Mouse (Mus musculus) hindlimb bud, embryonic 11.5 days (tissue): Measurements from ENCODE around the gene Zfp710.

Source experiments
- DNase-seq: peaks from one replicate; pipeline ENCODE4 v3.0.0-alpha.2; 2012; ENCODE audit warnings: low read depth, low spot score; ENCODE audit errors: extremely low spot score

The Zfp710 gene

DNA sequence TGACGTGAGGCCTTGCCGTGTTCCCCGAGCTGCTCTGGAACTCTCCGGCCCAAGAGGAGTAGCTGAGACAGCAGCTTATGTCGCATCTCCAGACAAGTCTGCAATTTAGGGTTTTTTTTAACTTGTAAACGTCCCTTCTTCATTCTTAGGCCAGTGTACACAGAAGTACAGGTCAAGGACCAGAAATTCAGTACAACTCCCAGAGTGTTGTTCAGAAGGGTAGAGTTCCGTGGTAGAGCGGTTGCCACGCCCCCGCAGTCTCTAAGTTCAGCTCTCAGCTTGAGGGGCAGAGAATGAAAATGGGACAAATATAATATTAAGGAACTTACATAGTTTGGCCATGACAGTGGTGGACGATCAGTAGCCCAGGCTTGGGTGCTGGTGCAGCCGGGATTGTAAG, 31.2 kb downstream of the Zfp710 start:
- DNase-seq: no peak

- no peak for DNase-seq
These were observed 32.5 kb downstream of the Zfp710 start for GRCm38 (mm10) chr7:80057002-80057691.

DNA sequence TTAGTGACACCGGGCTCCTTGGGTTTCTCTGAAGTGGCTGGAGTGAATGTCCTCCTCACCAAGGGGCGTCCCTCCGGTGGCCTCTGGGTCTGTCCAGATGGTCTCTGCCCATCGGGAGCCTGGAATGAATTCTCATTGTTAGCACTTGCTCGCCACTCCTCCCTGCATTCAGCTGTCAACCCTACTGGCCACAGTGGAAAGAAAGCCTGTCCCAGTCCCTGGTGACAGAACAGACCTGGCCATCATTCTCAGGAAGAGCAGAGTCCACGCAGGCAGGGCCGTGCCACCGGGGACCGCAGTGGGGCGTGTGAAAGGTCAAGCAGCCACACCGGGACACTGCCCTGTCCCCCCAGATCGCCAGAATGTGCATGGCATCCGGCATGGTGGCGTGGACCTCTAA, 33.2 kb downstream of the Zfp710 start:
- DNase-seq: no peak

DNA sequence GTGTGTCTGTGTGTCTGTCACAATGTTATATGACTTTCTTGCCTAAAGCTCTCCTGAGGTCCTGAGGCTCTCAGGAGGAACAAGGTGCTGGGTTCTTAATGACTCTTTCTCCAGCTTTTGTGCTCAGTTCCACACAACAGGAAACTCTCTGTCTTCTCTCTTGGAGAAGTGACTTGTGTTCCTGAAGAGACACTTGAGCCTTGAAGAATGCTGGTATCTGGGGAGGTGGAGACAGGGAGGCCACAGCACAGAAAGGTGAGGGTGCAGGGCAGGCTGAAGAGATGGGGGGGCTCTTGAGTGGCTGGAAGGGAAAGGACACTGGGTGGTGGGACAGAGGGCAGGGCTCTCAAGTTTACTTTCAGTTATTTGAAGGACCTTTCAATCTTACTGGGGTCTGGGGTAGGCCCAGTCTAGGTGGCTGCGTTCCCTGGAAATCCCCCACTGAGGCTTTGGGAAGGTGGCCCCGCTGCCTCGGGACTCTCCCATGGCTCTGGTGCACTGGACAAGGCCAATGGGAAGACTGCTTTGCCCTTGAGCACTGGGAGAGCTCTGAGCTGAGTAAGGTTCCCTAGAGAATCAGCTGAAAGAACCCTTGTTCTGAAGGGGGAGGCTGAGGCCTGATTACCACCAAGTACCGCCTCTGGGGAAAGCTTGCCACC, 33.9 kb downstream of the Zfp710 start:
- DNase-seq: no peak

DNA sequence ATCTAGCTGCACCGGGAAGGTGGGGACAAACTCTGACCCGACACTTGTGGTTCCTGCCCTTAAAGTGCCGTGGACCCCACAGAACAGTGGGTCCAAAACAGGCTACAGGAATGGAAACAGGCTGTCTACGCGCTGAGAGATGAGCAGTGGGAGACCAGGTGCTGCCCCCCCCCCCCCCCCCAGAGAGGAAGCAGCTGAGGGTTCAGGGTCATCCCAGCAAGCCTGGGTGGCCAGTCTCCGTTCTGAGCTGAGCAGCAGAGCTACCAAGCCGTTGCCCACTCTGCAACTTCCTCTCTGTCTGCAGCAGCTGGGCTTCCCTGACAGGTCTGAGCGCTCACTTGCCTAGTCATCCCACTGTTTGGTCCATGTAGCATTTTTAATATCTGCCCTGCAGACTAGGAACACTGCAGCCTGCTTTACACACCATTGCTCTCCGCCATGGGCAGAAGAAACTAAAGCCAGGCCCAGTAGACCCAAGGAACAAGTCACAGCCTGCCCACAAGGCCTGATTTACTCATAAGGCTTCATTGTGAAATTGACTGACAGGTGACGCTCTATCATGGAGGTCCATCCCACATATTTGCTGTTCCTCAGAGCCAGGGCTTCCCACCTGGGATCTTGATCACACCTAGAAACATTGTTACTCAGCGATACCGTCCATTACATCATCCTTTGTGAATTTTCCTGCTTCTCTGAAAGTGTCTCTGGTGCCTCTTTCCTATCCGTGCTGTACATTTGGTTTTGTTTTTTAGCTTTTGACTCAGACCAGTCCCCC, 34.6 kb downstream of the Zfp710 start:
- no peak for DNase-seq

GRCm38 (mm10) chr7:80060012-80060778, 35.6 kb downstream of the Zfp710 start:
- no peak for DNase-seq

DNA sequence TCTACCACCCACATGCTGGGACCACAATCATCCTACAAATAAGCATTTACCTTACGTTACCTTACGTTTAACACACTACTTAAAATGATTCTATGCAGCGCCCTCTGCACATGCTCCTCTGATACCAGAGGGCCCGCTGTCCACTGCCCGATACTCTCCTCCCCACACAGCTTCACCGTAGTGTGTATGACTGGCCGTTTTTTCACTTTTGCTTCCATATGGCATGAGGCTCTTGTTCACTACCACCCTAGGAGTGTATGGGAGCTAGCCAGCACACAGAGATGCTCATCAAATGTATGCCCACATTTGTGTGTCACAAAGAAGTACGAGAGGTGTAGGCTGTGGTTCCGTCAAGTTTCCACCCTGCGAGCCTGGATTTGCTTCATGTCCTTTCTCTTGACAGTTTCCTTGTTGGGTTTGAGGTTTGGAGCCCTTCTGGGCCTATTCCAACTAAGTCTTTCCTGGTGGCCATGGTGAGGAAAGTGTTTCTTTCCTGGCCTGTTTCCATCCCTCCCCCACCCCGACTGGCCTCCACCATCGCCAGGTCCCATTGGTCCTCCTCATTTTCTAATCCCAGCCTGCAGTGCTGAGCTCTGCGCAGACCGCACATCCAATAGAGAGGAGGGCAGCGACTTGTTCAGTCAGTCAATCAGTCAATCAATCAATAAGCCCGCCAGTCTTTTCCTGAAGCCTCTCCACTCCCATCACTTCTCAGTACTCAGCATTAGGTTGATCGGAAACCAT, 37.6 kb downstream of the Zfp710 start:
- DNase-seq: no peak

DNA sequence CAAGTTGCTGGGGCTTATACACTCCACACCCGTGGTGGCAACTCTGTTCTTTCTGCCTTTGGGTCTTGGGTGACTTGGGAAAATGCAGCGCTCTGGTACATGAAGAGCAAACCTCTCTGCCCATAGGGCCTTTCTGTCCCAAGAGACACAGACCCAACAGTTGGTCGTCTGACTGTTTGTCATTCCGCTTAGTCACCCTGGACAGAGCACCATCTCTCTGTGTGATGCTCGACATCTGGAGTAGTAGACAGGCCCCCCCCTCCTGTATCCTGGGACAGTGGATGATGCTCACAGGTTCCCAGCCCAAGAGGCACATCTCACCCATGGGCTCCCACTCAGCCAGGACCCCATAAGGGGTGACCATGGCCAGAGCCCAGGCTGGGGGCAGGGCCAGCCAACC, 38.6 kb downstream of the Zfp710 start:
- no peak for DNase-seq

DNA sequence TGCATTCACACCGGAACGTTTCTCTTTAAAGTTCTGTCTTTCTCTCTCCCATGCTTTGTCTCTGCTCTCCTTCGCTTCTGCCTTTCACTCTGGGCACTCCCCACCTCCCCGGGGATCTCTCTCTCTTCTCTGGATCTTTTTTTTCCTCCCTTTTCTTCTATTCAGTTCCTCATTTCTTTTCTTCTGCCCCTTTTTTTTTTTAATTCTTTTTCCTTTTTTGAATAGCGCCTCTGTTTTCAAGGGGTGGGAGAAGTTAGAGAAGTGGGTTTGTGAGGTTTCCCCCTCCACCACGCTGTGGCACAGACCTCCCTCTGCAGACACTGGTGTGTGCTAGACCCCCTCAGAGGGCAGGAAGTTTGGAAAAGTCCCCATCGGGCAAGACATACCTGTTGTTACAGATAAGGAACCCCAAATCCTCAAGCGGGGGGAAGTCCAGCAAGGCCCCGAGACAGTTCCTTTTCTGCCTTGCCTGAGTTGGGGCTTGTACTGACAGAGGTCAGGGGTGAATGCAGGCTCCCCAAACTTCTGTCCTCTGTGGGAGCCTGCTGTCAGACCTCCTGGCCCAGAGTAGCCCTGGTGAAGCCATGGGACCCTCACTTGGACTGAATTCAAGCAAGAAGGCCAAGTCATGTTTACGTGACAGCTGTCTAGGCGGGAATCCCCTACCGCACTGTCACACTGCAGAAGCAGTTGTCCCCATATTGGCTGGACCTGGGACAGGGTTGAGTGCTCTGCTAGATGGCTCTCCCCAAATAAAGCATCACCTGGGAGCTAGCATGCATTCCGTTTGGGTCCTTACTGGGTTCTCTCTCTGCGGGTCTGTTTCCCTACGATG, 39.5 kb downstream of the Zfp710 start:
- DNase-seq: no peak

- DNase-seq: no peak
These were observed 40.6 kb downstream of the Zfp710 start for GRCm38 (mm10) chr7:80065250-80065649.

- DNase-seq: no peak
These were observed 42.3 kb downstream of the Zfp710 start for GRCm38 (mm10) chr7:80066675-80067455.

DNA sequence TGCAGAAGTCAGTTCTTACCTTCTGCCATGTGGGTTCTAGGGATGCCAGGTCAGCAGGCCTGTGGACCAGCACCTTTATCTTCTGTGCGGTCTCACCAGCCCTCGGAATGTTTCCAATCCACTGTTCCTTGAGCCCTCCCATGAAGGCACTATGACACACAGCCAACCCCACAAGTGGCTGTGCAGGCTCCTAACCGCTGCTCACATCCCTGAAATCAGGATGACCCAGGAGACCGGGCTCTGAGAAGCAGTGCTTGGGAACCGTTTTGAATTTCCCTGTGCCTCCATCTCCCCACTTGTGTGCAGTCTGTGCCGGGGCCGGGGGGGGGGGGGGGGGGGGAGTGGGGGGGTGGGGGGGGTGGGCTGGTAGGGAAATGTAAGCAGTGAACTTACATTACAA, 43.7 kb downstream of the Zfp710 start:
- no peak for DNase-seq

DNA sequence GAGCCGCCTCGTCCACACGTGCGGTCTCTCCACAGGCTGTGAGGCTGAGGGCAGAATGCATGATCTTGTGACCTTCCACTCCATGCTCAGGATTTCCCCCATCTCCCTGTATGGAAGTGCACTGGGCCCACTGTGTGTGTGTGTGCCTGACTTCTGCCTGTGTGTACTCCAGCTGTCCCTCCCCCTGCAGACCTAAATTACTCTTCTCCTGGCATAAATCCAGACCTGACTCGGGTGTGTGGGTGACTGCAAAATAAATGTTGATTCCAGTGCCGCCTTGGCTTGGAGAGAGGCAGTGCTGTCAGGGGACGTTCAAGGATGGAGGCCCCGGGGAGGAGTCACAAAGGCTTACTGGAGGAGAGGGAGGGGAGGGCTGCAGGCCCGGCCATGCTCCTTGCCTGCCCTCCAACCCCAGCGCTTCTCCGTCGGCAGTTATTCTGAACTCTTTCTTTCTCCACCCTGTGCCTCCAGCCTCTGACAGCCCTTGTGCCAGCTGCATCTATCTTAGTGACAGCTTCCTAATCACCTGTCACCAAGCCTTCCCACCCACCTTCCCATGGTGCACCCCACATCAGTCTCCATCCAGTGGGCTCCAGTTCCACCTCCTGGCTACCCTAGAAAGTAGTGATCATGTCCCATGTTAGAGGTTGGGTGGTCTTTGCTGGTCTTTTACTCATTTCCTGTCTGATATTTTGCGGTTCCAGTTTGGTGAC, 45.2 kb downstream of the Zfp710 start:
- no peak for DNase-seq

DNA sequence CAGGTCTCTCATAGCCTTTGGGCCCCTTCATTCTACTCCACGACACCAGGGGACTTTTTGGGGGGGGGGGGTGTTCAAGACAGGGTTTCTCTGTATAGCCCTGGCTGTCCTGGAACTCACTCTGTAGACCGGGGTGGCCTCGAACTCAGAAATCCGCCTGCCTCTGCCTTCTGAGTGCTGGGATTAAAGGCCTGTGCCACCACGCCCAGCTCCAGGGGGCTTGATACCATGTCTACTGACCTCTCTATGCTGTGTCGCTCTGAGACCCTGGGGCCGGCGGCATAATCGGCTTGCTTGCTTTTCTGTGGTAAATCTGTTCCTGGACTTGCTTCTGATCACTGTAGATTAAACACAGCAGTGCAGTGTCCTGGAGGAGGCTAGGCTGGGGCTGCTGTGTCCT, 46.6 kb downstream of the Zfp710 start:
- no peak for DNase-seq

- no peak for DNase-seq
These were observed 47.7 kb downstream of the Zfp710 start for GRCm38 (mm10) chr7:80072297-80072696.

GRCm38 (mm10) chr7:80073506-80073905, 48.9 kb downstream of the Zfp710 start:
- DNase-seq: no peak

DNA sequence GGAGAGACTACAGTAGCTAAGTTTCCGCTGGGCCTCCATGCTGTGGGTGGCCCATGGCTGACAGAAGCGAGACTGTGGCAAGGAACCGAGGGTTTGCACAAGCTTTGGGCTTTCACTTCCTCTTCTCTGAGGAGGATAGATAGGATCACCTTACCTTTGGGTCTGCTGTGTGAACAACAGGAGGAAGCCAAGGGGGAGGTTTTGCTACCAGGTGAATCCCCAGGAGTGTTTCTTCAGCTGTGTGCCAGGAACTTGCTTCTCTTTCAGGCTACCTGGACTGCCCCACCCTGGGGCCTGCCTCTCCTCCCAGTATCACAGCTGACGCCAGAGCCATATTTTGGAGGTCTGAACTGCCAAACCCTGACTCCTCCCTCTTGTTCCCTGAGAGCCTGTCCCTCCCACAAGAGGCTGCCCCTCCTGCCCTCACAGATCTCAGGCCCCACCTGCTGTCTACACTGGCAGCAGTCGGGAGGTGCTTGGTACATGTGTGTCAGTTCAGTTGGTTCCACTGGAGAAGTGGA, 50.4 kb downstream of the Zfp710 start:
- no peak for DNase-seq

DNA sequence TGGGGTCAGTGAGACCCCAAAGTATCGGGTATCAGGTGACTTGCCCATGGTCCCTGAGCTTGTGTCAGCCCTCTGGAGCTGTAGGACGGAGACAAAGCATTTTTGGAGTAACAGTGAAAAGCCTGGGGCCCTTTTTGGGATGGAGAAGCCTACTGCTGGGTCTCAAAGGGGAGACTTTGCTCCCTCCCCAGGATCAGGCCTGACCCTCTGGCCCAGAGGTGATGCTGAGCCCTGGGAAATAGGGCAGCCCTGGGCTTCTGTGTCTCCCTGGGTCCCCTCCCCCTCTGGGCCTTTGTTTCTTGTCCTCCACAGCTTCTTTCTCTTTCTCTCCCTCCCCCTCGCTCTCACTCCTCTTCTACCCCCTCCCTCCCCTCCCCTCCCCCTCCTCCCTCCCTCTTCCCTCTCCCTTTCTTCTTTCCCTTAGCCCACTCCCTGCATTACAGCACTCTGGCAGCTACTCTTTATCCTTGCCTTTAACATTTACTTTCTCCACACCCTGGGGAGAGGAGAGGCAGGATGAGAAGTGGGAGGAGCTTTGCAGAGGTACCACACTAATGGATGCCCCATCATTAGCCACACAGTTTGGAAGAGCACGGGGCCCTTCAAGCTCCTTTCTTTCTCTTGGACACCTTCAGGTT, 51.5 kb downstream of the Zfp710 start:
- no peak for DNase-seq
